Mouse (Mus musculus) spleen, adult 2 months (tissue): ENCODE measurements around the gene Bicra. TPM values are rescaled to one million over a fixed set of nuclear protein-coding genes. Genes with fewer than 3 reads are reported as not detected.
A peak's percentile ranks its signal among the peaks of the same experiment; 100 is the strongest.

Experiments used
- DNase-seq, 2 experiments: peaks; one replicate each; pipeline versions ENCODE4 v3.0.0 to v3.0.0-alpha.2; 2012 to 2021; ENCODE audit warnings: low spot score in 2 of 2, low read depth in 1 of 2
- H3K27ac ChIP-seq: fragments of 200-500 bp; 2 replicates; pipeline ENCODE4 v1.5.1; 2012; ENCODE audit warnings: low read length, inconsistent platforms; ENCODE audit not compliant: insufficient read depth
- H3K27me3 ChIP-seq: fragments of 200-500 bp; 2 replicates; pipeline ENCODE4 v1.6.1; 2012; ENCODE audit warnings: mild to moderate bottlenecking, moderate library complexity, low read length, inconsistent platforms; ENCODE audit not compliant: control insufficient read depth, insufficient read depth
- H3K36me3 ChIP-seq: fragments of 200-500 bp; 2 replicates; pipeline ENCODE4 v1.6.1; 2012; ENCODE audit warnings: mild to moderate bottlenecking, low read length, inconsistent platforms; ENCODE audit not compliant: control insufficient read depth, insufficient read depth
- H3K4me1 ChIP-seq: fragments of 200-500 bp; 2 replicates; pipeline ENCODE4 v1.6.1; 2011; ENCODE audit warnings: inconsistent platforms; ENCODE audit not compliant: control insufficient read depth, insufficient read depth, insufficient read length
- H3K4me3 ChIP-seq: fragments of 200-500 bp; 2 replicates; pipeline ENCODE4 v1.5.1; 2011; ENCODE audit warnings: mild to moderate bottlenecking, inconsistent platforms; ENCODE audit not compliant: insufficient read depth, insufficient read length; ENCODE audit errors: extremely low read depth
- CTCF ChIP-seq: fragments of 200-500 bp; IDR thresholded peaks from 2 replicates; pipeline ENCODE4 v1.5.1; 2011; ENCODE audit warnings: mild to moderate bottlenecking, inconsistent platforms; ENCODE audit not compliant: insufficient read depth, insufficient read length, insufficient replicate concordance; ENCODE audit errors: extremely low read depth
- POLR2A ChIP-seq: fragments of 200-500 bp; IDR thresholded peaks from 2 replicates; pipeline ENCODE4 v1.6.1; 2011; ENCODE audit warnings: low read depth, low read length, inconsistent platforms
- WGBS: fragments of 180-500 bp; shearing (Covaris S2); methylation state at CpG from one replicate; pipeline ENCODE4 v1.1.7; 2018; 5-methylcytosine and 5-hydroxymethylcytosine counted together
- polyA plus RNA-seq: library from polyadenylated mRNA; depleted of rRNA; stranded (reverse); fragments of >200 nt; gene quantifications from 2 replicates; pipeline ENCODE4 v1.2.3, GENCODE M21; 2012

Bicra gene
- polyA plus RNA-seq, 1 experiment = 40.4 TPM

GRCm38 (mm10) chr7:16043861-16044435 is 3.8 kb downstream of the Bicra start:
- Histone ChIP-seq H3K36me3 (no peaks in the 10 kb centered on the region), H3K4me1 (peaks cover 38% of the 10 kb centered on the region; the same call in 1 of the 2 replicates), H3K27me3 (no peaks in the 10 kb centered on the region), H3K27ac (peak overlapping the region; percentile 97), H3K4me3 (no peak overlapping the region; the same call in none of the 2 replicates)
- WGBS = 40% methylated on average over 3 of the region's 3 CpGs
- TF ChIP-seq POLR2A (no peak), CTCF (no peak)
- DNase-seq = no peak

GRCm38 (mm10) chr7:16042850-16043775 is 4.6 kb downstream of the Bicra start:
- no peak for DNase-seq
- peaks cover 38% of the 10 kb centered on the region; the same call in 1 of the 2 replicates for H3K4me1 ChIP-seq
- peak overlapping the region; percentile 97 for H3K27ac ChIP-seq
- WGBS = 16% methylated on average over 10 of the region's 10 CpGs
- H3K36me3 ChIP-seq = no peaks in the 10 kb centered on the region
- TF ChIP-seq POLR2A = no peak
- TF ChIP-seq CTCF = no peak
- no peak overlapping the region for H3K4me3 ChIP-seq
- no peaks in the 10 kb centered on the region for H3K27me3 ChIP-seq

- Histone ChIP-seq H3K27me3 (no peaks in the 10 kb centered on the region), H3K4me3 (no peak overlapping the region), H3K27ac (no peak overlapping the region), H3K36me3 (no peaks in the 10 kb centered on the region; the same call in 1 of the 2 replicates), H3K4me1 (peaks cover 41% of the 10 kb centered on the region)
- no peak for TF ChIP-seq CTCF
- TF ChIP-seq POLR2A = no peak
- DNase-seq = no peak
- 90% methylated on average over 2 of the region's 2 CpGs for WGBS
Measured at GRCm38 (mm10) chr7:16041208-16041607, 6.5 kb downstream of the Bicra start.

- WGBS = 74% methylated on average over 5 of the region's 5 CpGs
Measured at GRCm38 (mm10) chr7:16039363-16039762, 8.4 kb downstream of the Bicra start.

GRCm38 (mm10) chr7:16036972-16037371 is 10.7 kb downstream of the Bicra start:
- Histone ChIP-seq H3K36me3 (no peaks in the 10 kb centered on the region; the same call in 1 of the 2 replicates), H3K27me3 (no peaks in the 10 kb centered on the region), H3K4me1 (peaks cover 22% of the 10 kb centered on the region), H3K27ac (no peak overlapping the region), H3K4me3 (no peak overlapping the region)
- no peak for DNase-seq
- WGBS = 94% methylated on average over 6 of the region's 6 CpGs
- TF ChIP-seq POLR2A (no peak), CTCF (no peak)

More at GRCm38 (mm10) chr7:16039363-16039762, 8.4 kb downstream of the Bicra start:
- Histone ChIP-seq H3K27me3 (no peaks in the 10 kb centered on the region), H3K36me3 (no peaks in the 10 kb centered on the region; the same call in 1 of the 2 replicates), H3K4me3 (no peak overlapping the region), H3K4me1 (peaks cover 28% of the 10 kb centered on the region), H3K27ac (no peak overlapping the region)
- TF ChIP-seq CTCF (no peak), POLR2A (no peak)
- no peak for DNase-seq

- no peak overlapping the region for H3K4me3 ChIP-seq
- no peaks in the 10 kb centered on the region for H3K27me3 ChIP-seq
- peaks cover 15% of the 10 kb centered on the region for H3K4me1 ChIP-seq
- no peak for TF ChIP-seq POLR2A
- no peak overlapping the region for H3K27ac ChIP-seq
- WGBS = 87% methylated on average over 8 of the region's 8 CpGs
- no peaks in the 10 kb centered on the region; the same call in 1 of the 2 replicates for H3K36me3 ChIP-seq
- DNase-seq = no peak
Measured at GRCm38 (mm10) chr7:16033580-16034461, 13.9 kb downstream of the Bicra start.
